Mouse (Mus musculus): Measurements from ENCODE around the gene Relt. TPM values are rescaled to one million over a fixed set of nuclear protein-coding genes. Genes with fewer than 3 reads are reported as not detected.

Relt gene
- total RNA-seq, 1 experiment, result 16.1 TPM

DNA sequence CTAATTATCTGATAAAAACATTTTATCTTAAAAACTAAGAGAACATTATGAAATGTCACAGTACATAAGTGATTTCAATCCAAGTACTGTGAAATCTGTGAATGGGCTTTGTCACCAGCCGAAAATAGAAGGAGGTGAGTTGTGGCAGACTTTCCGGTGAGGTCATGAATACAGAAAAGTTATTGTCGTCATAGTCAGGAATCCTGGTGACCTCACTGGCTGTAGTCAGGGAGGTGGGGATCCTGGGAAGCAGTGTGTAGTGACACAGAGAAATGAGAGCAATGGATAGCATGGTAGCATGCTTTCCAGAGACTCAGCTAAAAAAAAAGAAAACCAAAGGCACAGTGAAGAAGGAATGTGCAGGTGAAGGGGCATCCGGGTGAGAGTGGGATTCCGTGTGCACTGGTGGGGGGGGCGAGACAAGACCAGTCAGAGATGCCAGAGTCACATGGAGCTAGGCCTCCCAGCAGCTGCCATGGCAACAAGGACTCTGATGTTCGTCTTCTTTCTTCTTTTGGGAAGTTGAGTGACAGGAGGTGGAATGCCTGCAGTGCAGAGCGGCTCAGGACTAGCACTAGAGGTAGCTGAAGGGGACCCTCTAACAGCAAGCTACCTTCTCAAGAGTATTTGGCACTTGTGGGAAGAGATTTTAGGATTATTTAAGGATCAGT lies 47.2 kb downstream of the Relt start:
- Histone ChIP-seq H3K9ac (ENCODE audit: insufficient read depth, low read depth, low read length, poor library complexity, severe bottlenecking) (no peak overlapping the region), H3K4me1 (ENCODE audit: control insufficient read depth in 2 of 2, insufficient read depth in 2 of 2, low read length in 2 of 2, poor library complexity in 1 of 2) (peaks cover 8 to 13% of the 10 kb centered on the region in 2 experiments), H3K9me3 (ENCODE audit: control insufficient read depth, insufficient read depth, low read depth, low read length) (no peaks in the 10 kb centered on the region), H3K27ac (ENCODE audit: insufficient read depth, low read depth, low read length, poor library complexity, severe bottlenecking) (peak overlapping the region; percentile 6; the same call in 1 of the 2 replicates), H3K36me3 (ENCODE audit: control insufficient read depth, insufficient read depth, low read length, poor library complexity, severe bottlenecking) (peaks cover 3% of the 10 kb centered on the region; the same call in 1 of the 2 replicates), H3K4me3 (ENCODE audit: insufficient read depth in 1 of 2, low read depth in 1 of 2, low read length in 2 of 2, poor library complexity in 1 of 2, severe bottlenecking in 1 of 2) (no peak overlapping the region)
- in situ Hi-C loops (cut with MboI; ENCODE audit: low sequenced_read_pairs in 2 of 2, unreplicated experiment in 2 of 2), result no loop called here
- TF ChIP-seq ZNF384 (IDR thresholded peaks at IDR 0.05; ENCODE audit: low read depth, low read length) (no peak), CHD2 (IDR thresholded peaks at IDR 0.05; ENCODE audit: low read depth, low read length) (no peak)
- peak; percentile 13 for DNase-seq (ENCODE audit: low read depth, low spot score)

DNA sequence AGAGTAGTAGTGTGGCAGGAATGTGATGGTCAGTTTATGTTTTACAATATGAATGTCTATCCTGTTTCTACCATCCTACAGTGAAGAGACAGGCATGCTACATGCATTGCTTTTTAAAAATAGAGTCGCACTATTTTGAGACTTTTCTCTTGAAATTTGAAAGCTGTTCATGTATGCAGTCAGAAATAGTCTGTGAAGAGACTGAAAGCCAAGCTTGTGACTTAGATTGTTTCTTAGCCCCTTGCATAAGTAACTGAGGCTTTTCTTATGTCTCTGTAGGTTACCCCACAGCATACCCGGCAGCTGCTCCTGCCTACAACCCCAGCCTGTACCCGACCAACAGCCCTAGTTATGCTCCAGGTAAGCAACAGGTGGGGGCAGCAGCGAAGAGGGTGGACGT lies 50.6 kb downstream of the Relt start:
- H3K4me1 ChIP-seq (ENCODE audit: control insufficient read depth in 2 of 2, insufficient read depth in 2 of 2, low read length in 2 of 2, poor library complexity in 1 of 2), result peaks cover 6 to 13% of the 10 kb centered on the region in 2 experiments
- H3K9me3 ChIP-seq (ENCODE audit: control insufficient read depth, insufficient read depth, low read depth, low read length), result no peaks in the 10 kb centered on the region
- TF ChIP-seq MAFK (IDR thresholded peaks at IDR 0.05; ENCODE audit: insufficient read depth, low read depth, low read length), result no peak
- TF ChIP-seq HCFC1 (IDR thresholded peaks at IDR 0.05; ENCODE audit: borderline replicate concordance, insufficient read depth, low read length), result no peak
- no peak for TF ChIP-seq ZC3H11A (IDR thresholded peaks at IDR 0.05; ENCODE audit: borderline replicate concordance, low read depth, low read length)
- no peak for TF ChIP-seq CHD2 (IDR thresholded peaks at IDR 0.05; ENCODE audit: low read depth, low read length)
- TF ChIP-seq ZNF384 (IDR thresholded peaks at IDR 0.05; ENCODE audit: low read depth, low read length), result no peak
- in situ Hi-C loops (cut with MboI; ENCODE audit: low sequenced_read_pairs in 2 of 2, unreplicated experiment in 2 of 2), result no loop called here
- no peak overlapping the region for H3K4me3 ChIP-seq (ENCODE audit: insufficient read depth in 1 of 2, low read depth in 1 of 2, low read length in 2 of 2, poor library complexity in 1 of 2, severe bottlenecking in 1 of 2)
- H3K36me3 ChIP-seq (ENCODE audit: control insufficient read depth, insufficient read depth, low read length, poor library complexity, severe bottlenecking), result peaks cover 3% of the 10 kb centered on the region; the same call in 1 of the 2 replicates
- no peak overlapping the region for H3K27ac ChIP-seq (ENCODE audit: insufficient read depth, low read depth, low read length, poor library complexity, severe bottlenecking)
- DNase-seq (ENCODE audit: low read depth, low spot score), result no peak
- H3K9ac ChIP-seq (ENCODE audit: insufficient read depth, low read depth, low read length, poor library complexity, severe bottlenecking), result no peak overlapping the region

DNA sequence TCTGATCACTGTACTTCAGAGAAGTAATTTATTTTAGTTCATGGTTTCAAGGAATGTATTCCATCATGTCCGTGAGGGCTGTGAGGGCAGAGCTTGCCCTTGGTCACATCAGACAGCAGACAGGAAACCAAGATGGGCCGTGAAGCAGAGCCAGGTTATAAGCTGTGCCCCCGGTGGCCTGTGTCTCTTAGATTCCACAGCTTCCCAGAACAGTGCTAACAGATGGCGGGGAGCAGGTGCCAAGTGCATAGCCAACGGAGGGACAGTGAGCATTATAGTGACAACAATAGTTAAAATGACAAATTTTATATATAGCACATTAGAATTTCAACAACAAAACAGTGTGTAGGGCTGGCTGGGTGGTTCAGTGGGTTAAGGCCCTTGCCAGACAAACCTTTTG lies 51.3 kb downstream of the Relt start:
- TF ChIP-seq HCFC1 (IDR thresholded peaks at IDR 0.05; ENCODE audit: borderline replicate concordance, insufficient read depth, low read length), result no peak
- no peak for TF ChIP-seq CHD2 (IDR thresholded peaks at IDR 0.05; ENCODE audit: low read depth, low read length)
- TF ChIP-seq ZC3H11A (IDR thresholded peaks at IDR 0.05; ENCODE audit: borderline replicate concordance, low read depth, low read length), result no peak
- no peak for TF ChIP-seq MAFK (IDR thresholded peaks at IDR 0.05; ENCODE audit: insufficient read depth, low read depth, low read length)
- TF ChIP-seq ZNF384 (IDR thresholded peaks at IDR 0.05; ENCODE audit: low read depth, low read length), result no peak
- peaks cover 3% of the 10 kb centered on the region; the same call in 1 of the 2 replicates for H3K36me3 ChIP-seq (ENCODE audit: control insufficient read depth, insufficient read depth, low read length, poor library complexity, severe bottlenecking)
- in situ Hi-C loops (cut with MboI; ENCODE audit: low sequenced_read_pairs in 2 of 2, unreplicated experiment in 2 of 2), result no loop called here
- peaks cover 5 to 9% of the 10 kb centered on the region in 2 experiments; a peak in 3 of 4 replicates for H3K4me1 ChIP-seq (ENCODE audit: control insufficient read depth in 2 of 2, insufficient read depth in 2 of 2, low read length in 2 of 2, poor library complexity in 1 of 2)
- no peaks in the 10 kb centered on the region for H3K9me3 ChIP-seq (ENCODE audit: control insufficient read depth, insufficient read depth, low read depth, low read length)
- H3K4me3 ChIP-seq (ENCODE audit: insufficient read depth in 1 of 2, low read depth in 1 of 2, low read length in 2 of 2, poor library complexity in 1 of 2, severe bottlenecking in 1 of 2), result no peak overlapping the region
- H3K9ac ChIP-seq (ENCODE audit: insufficient read depth, low read depth, low read length, poor library complexity, severe bottlenecking), result no peak overlapping the region
- H3K27ac ChIP-seq (ENCODE audit: insufficient read depth, low read depth, low read length, poor library complexity, severe bottlenecking), result no peak overlapping the region
- no peak for DNase-seq (ENCODE audit: low read depth, low spot score)

DNA sequence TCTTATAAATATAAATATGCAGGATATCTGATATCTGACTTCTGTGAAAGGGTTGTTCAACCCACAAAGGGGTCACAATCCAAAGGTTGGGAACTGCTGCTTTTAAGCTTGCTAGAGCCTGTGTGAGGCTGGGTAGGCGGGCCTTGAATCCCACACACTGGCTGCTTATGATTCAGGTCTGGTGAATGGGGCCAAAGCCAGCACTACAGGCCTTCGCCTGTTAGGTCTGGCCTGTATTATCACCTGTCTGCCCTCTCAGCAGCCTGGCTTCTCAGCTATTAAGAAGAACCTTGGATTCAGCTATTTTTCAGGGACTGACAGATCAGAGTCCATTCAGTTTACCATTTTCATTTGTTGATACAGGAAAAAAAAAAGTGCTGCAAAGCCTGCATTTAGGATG lies 57.9 kb downstream of the Relt start:
- Histone ChIP-seq H3K4me3 (ENCODE audit: insufficient read depth in 1 of 2, low read depth in 1 of 2, low read length in 2 of 2, poor library complexity in 1 of 2, severe bottlenecking in 1 of 2) (no peak overlapping the region), H3K27ac (ENCODE audit: insufficient read depth, low read depth, low read length, poor library complexity, severe bottlenecking) (no peak overlapping the region), H3K4me1 (ENCODE audit: control insufficient read depth in 2 of 2, insufficient read depth in 2 of 2, low read length in 2 of 2, poor library complexity in 1 of 2) (no peaks in the 10 kb centered on the region), H3K9me3 (ENCODE audit: control insufficient read depth, insufficient read depth, low read depth, low read length) (no peaks in the 10 kb centered on the region), H3K9ac (ENCODE audit: insufficient read depth, low read depth, low read length, poor library complexity, severe bottlenecking) (no peak overlapping the region), H3K36me3 (ENCODE audit: control insufficient read depth, insufficient read depth, low read length, poor library complexity, severe bottlenecking) (no peaks in the 10 kb centered on the region)
- in situ Hi-C loops (cut with MboI; ENCODE audit: low sequenced_read_pairs in 2 of 2, unreplicated experiment in 2 of 2), result no loop called here
- no peak for TF ChIP-seq ZC3H11A (IDR thresholded peaks at IDR 0.05; ENCODE audit: borderline replicate concordance, low read depth, low read length)
- TF ChIP-seq HCFC1 (IDR thresholded peaks at IDR 0.05; ENCODE audit: borderline replicate concordance, insufficient read depth, low read length), result no peak
- TF ChIP-seq ZNF384 (IDR thresholded peaks at IDR 0.05; ENCODE audit: low read depth, low read length), result no peak
- no peak for TF ChIP-seq CHD2 (IDR thresholded peaks at IDR 0.05; ENCODE audit: low read depth, low read length)
- TF ChIP-seq MAFK (IDR thresholded peaks at IDR 0.05; ENCODE audit: insufficient read depth, low read depth, low read length), result no peak
- no peak for DNase-seq (ENCODE audit: low read depth, low spot score)
